Mouse (Mus musculus): ENCODE data around the gene Prr5l. TPM values are rescaled to one million over a fixed set of nuclear protein-coding genes. Genes with fewer than 3 reads are reported as not detected.

Gene Prr5l
- polyA plus RNA-seq, 1 experiment from 2014 or later, result 60.4 TPM

- H3K27me3 ChIP-seq, result no peaks in the 10 kb centered on the region
- H3K9me3 ChIP-seq (replicated peaks), result no peaks in the 10 kb centered on the region
- 21% methylated on average over 5 of the region's 5 CpGs for WGBS
- no peak overlapping the region for H3K4me3 ChIP-seq (replicated peaks)
- H3K27ac ChIP-seq, result peak overlapping the region; percentile 85
- H3K36me3 ChIP-seq, result no peaks in the 10 kb centered on the region
- peaks cover 67% of the 10 kb centered on the region for H3K4me1 ChIP-seq
- H3K4me2 ChIP-seq, result 0 out of 2 replicates have a peak overlapping the region, but pooled peaks have one; percentile 4
- peak; percentile 62 for ATAC-seq (replicated peaks; ENCODE audit: low FRiP score)
- no peak overlapping the region for H3K9ac ChIP-seq
These were observed 55.2 kb downstream of the Prr5l start for GRCm38 (mm10) chr2:101827626-101828025.

GRCm38 (mm10) chr2:101826950-101827600 lies 55.8 kb downstream of the Prr5l start:
- peak; percentile 9; the same call in 1 of the 2 replicates for ATAC-seq (replicated peaks; ENCODE audit: low FRiP score)
- H3K4me3 ChIP-seq (replicated peaks), result no peak overlapping the region
- H3K9ac ChIP-seq, result no peak overlapping the region
- H3K4me1 ChIP-seq, result peaks cover 73% of the 10 kb centered on the region
- no peaks in the 10 kb centered on the region for H3K27me3 ChIP-seq
- WGBS, result 56% methylated on average over 3 of the region's 3 CpGs
- H3K27ac ChIP-seq, result peak overlapping the region; percentile 85
- H3K4me2 ChIP-seq, result 0 out of 2 replicates have a peak overlapping the region, but pooled peaks have one; percentile 4
- no peaks in the 10 kb centered on the region for H3K9me3 ChIP-seq (replicated peaks)
- H3K36me3 ChIP-seq, result no peaks in the 10 kb centered on the region

GRCm38 (mm10) chr2:101826186-101826707 lies 56.6 kb downstream of the Prr5l start:
- Histone ChIP-seq H3K4me1 (peaks cover 75% of the 10 kb centered on the region), H3K4me3 (replicated peaks) (no peak overlapping the region), H3K27ac (peak overlapping the region; percentile 85; the same call in 1 of the 2 replicates), H3K36me3 (no peaks in the 10 kb centered on the region), H3K9me3 (replicated peaks) (no peaks in the 10 kb centered on the region), H3K4me2 (no peak overlapping the region), H3K27me3 (no peaks in the 10 kb centered on the region), H3K9ac (no peak overlapping the region)
- 80% methylated on average over 2 of the region's 2 CpGs for WGBS
- no peak for ATAC-seq (replicated peaks; ENCODE audit: low FRiP score)

- no peaks in the 10 kb centered on the region for H3K9me3 ChIP-seq (replicated peaks)
- 51% methylated on average over 9 of the region's 9 CpGs for WGBS
- no peak overlapping the region for H3K9ac ChIP-seq
- H3K36me3 ChIP-seq, result no peaks in the 10 kb centered on the region
- ATAC-seq (replicated peaks; ENCODE audit: low FRiP score), result peak; percentile 49
- peaks cover 69% of the 10 kb centered on the region for H3K4me1 ChIP-seq
- no peak overlapping the region for H3K4me3 ChIP-seq (replicated peaks)
- no peak overlapping the region for H3K4me2 ChIP-seq
- H3K27ac ChIP-seq, result peak overlapping the region; percentile 42
- H3K27me3 ChIP-seq, result no peaks in the 10 kb centered on the region
These were observed 57.4 kb downstream of the Prr5l start for GRCm38 (mm10) chr2:101825226-101826120.

GRCm38 (mm10) chr2:101823821-101824220 lies 59.0 kb downstream of the Prr5l start:
- no peak overlapping the region for H3K4me3 ChIP-seq (replicated peaks)
- no peaks in the 10 kb centered on the region for H3K27me3 ChIP-seq
- no peak overlapping the region for H3K4me2 ChIP-seq
- H3K4me1 ChIP-seq, result peaks cover 68% of the 10 kb centered on the region
- no peak overlapping the region for H3K9ac ChIP-seq
- H3K27ac ChIP-seq, result no peak overlapping the region
- no peaks in the 10 kb centered on the region for H3K9me3 ChIP-seq (replicated peaks)
- no peak for ATAC-seq (replicated peaks; ENCODE audit: low FRiP score)
- WGBS, result 81% methylated on average over 3 of the region's 4 CpGs
- H3K36me3 ChIP-seq, result no peaks in the 10 kb centered on the region

GRCm38 (mm10) chr2:101822785-101823184 lies 60.0 kb downstream of the Prr5l start:
- Histone ChIP-seq H3K4me2 (no peak overlapping the region), H3K36me3 (no peaks in the 10 kb centered on the region), H3K4me3 (replicated peaks) (no peak overlapping the region), H3K27me3 (no peaks in the 10 kb centered on the region), H3K9ac (no peak overlapping the region), H3K27ac (peak overlapping the region; percentile 71), H3K9me3 (replicated peaks) (no peaks in the 10 kb centered on the region), H3K4me1 (peaks cover 68% of the 10 kb centered on the region)
- no peak for ATAC-seq (replicated peaks; ENCODE audit: low FRiP score)
- 63% methylated on average over 13 of the region's 13 CpGs for WGBS

GRCm38 (mm10) chr2:101820816-101821215 lies 62.0 kb downstream of the Prr5l start:
- Histone ChIP-seq H3K9me3 (replicated peaks) (no peaks in the 10 kb centered on the region), H3K27ac (no peak overlapping the region), H3K36me3 (no peaks in the 10 kb centered on the region), H3K4me3 (replicated peaks) (no peak overlapping the region), H3K4me1 (peaks cover 66% of the 10 kb centered on the region), H3K9ac (no peak overlapping the region), H3K4me2 (no peak overlapping the region), H3K27me3 (no peaks in the 10 kb centered on the region)
- no peak for ATAC-seq (replicated peaks; ENCODE audit: low FRiP score)
- 68% methylated on average over 1 of the region's 1 CpGs for WGBS

- Histone ChIP-seq H3K9me3 (replicated peaks) (no peaks in the 10 kb centered on the region), H3K36me3 (no peaks in the 10 kb centered on the region), H3K27me3 (no peaks in the 10 kb centered on the region), H3K27ac (no peak overlapping the region), H3K4me1 (peaks cover 71% of the 10 kb centered on the region), H3K4me2 (no peak overlapping the region), H3K9ac (no peak overlapping the region), H3K4me3 (replicated peaks) (no peak overlapping the region)
- no peak for ATAC-seq (replicated peaks; ENCODE audit: low FRiP score)
- 64% methylated on average over 7 of the region's 7 CpGs for WGBS
These were observed 63.7 kb downstream of the Prr5l start for GRCm38 (mm10) chr2:101818986-101819764.

- whole genome bisulfite sequencing, result 35% methylated on average over 3 of the region's 3 CpGs
- H3K36me3 ChIP-seq, result no peaks in the 10 kb centered on the region
- H3K27me3 ChIP-seq, result no peaks in the 10 kb centered on the region
- no peak overlapping the region for H3K4me2 ChIP-seq
- H3K9ac ChIP-seq, result no peak overlapping the region
- H3K4me3 ChIP-seq (replicated peaks), result no peak overlapping the region
- H3K4me1 ChIP-seq, result peaks cover 72% of the 10 kb centered on the region
- H3K27ac ChIP-seq, result peak overlapping the region; percentile 84
- H3K9me3 ChIP-seq (replicated peaks), result no peaks in the 10 kb centered on the region
- peak; percentile 78 for ATAC-seq (replicated peaks; ENCODE audit: low FRiP score)
These were observed 66.0 kb downstream of the Prr5l start for GRCm38 (mm10) chr2:101816646-101817308.

GRCm38 (mm10) chr2:101815250-101815934 lies 67.4 kb downstream of the Prr5l start:
- ATAC-seq (replicated peaks; ENCODE audit: low FRiP score), result peak; percentile 73
- H3K4me2 ChIP-seq, result peak overlapping the region; percentile 18; the same call in 1 of the 2 replicates
- H3K9me3 ChIP-seq (replicated peaks), result no peaks in the 10 kb centered on the region
- no peaks in the 10 kb centered on the region for H3K36me3 ChIP-seq
- H3K4me1 ChIP-seq, result peaks cover 78% of the 10 kb centered on the region
- no peak overlapping the region for H3K9ac ChIP-seq
- 20% methylated on average over 5 of the region's 5 CpGs for WGBS
- no peak overlapping the region for H3K4me3 ChIP-seq (replicated peaks)
- no peaks in the 10 kb centered on the region for H3K27me3 ChIP-seq
- peak overlapping the region; percentile 81 for H3K27ac ChIP-seq

GRCm38 (mm10) chr2:101814272-101814625 lies 68.6 kb downstream of the Prr5l start:
- Histone ChIP-seq H3K4me3 (replicated peaks) (no peak overlapping the region), H3K4me1 (peaks cover 79% of the 10 kb centered on the region), H3K9ac (no peak overlapping the region), H3K27ac (peak overlapping the region; percentile 81), H3K9me3 (replicated peaks) (no peaks in the 10 kb centered on the region), H3K27me3 (no peaks in the 10 kb centered on the region), H3K36me3 (no peaks in the 10 kb centered on the region), H3K4me2 (peak overlapping the region; percentile 18; the same call in 1 of the 2 replicates)
- WGBS, result 65% methylated on average over 5 of the region's 5 CpGs
- no peak for ATAC-seq (replicated peaks; ENCODE audit: low FRiP score)
